Mouse (Mus musculus) forebrain, embryonic 16.5 days (tissue): ENCODE results near the gene Olfr523. TPM values are rescaled to one million over a fixed set of nuclear protein-coding genes. Genes with fewer than 3 reads are reported as not detected.

Experiments used
- ATAC-seq: fragments of 200-750 bp; cut with Nextera tagmentation; 2 replicates; pipeline ENCODE4 v1.8.0; 2017; ENCODE audit warnings: mild to moderate bottlenecking, moderate library complexity
- H3K27ac ChIP-seq: fragments of 300-500 bp; sonication (generic); 2 replicates; pipeline ENCODE4 v1.5.1; 2014; ENCODE audit warnings: low read length, control low read depth
- H3K27me3 ChIP-seq: fragments of 300-500 bp; sonication (generic); replicated peaks from 2 replicates; pipeline ENCODE4 v1.6.1; 2014; ENCODE audit warnings: low read length; ENCODE audit not compliant: control insufficient read depth, insufficient read depth
- H3K36me3 ChIP-seq: fragments of 300-500 bp; sonication (generic); 2 replicates; pipeline ENCODE4 v1.6.1; 2014; ENCODE audit not compliant: control insufficient read depth, insufficient read depth
- H3K4me1 ChIP-seq: fragments of 300-500 bp; sonication (generic); replicated peaks from 2 replicates; pipeline ENCODE4 v1.6.1; 2014; ENCODE audit warnings: low read length; ENCODE audit not compliant: control insufficient read depth, insufficient read depth
- H3K4me2 ChIP-seq: fragments of 300-500 bp; sonication (generic); 2 replicates; pipeline ENCODE4 v1.6.1; 2014; ENCODE audit warnings: mild to moderate bottlenecking, low read length, control low read depth
- H3K4me3 ChIP-seq: fragments of 300-500 bp; sonication (generic); replicated peaks from 2 replicates; pipeline ENCODE4 v1.5.1; 2014; ENCODE audit warnings: mild to moderate bottlenecking, low read length, control low read depth
- H3K9ac ChIP-seq: fragments of 300-500 bp; sonication (generic); replicated peaks from 2 replicates; pipeline ENCODE4 v1.6.1; 2014; ENCODE audit warnings: low read depth, low read length, control low read depth
- H3K9me3 ChIP-seq: fragments of 300-500 bp; sonication (generic); 2 replicates; pipeline ENCODE4 v1.6.1; 2016; ENCODE audit warnings: low read length; ENCODE audit not compliant: control insufficient read depth
- WGBS: fragments of 180-500 bp; shearing (Covaris S2); extraction: QIAGEN DNeasy Blood & Tissue Kit; methylation state at CpG from one replicate; pipeline ENCODE4 v1.1.7; 2014; 5-methylcytosine and 5-hydroxymethylcytosine counted together
- polyA plus RNA-seq: library from polyadenylated mRNA; unstranded; fragments of >200 nt; fragmentation: Nextera tagmentation; extraction: Ambion mirVana; gene quantifications from 2 replicates; pipeline ENCODE4 v1.2.1, GENCODE M21; 2015

Olfr523 gene
- polyA plus RNA-seq, 1 experiment from 2014 or later = not detected

GRCm38 (mm10) chr7:140213841-140214240 lies 40.8 kb downstream of the Olfr523 start:
- H3K4me3 ChIP-seq = no peak overlapping the region
- no peak overlapping the region for H3K27ac ChIP-seq
- no peaks in the 10 kb centered on the region for H3K9me3 ChIP-seq
- no peak overlapping the region for H3K9ac ChIP-seq
- H3K36me3 ChIP-seq = no peaks in the 10 kb centered on the region
- 87% methylated on average over 5 of the region's 5 CpGs for WGBS
- no peak for ATAC-seq
- no peaks in the 10 kb centered on the region for H3K4me1 ChIP-seq
- H3K27me3 ChIP-seq = no peaks in the 10 kb centered on the region
- no peak overlapping the region for H3K4me2 ChIP-seq

- WGBS = 93% methylated on average over 2 of the region's 2 CpGs
- no peak within 1 kb of the TSS for H3K27ac ChIP-seq
- no peak within 1 kb of the TSS for H3K4me2 ChIP-seq
- no peak within 1 kb of the TSS for H3K9ac ChIP-seq
- no peak for ATAC-seq
- H3K36me3 ChIP-seq = no peaks in the 10 kb centered on the region
- no peaks in the 10 kb centered on the region for H3K4me1 ChIP-seq
- no peak within 1 kb of the TSS for H3K4me3 ChIP-seq
- H3K9me3 ChIP-seq = no peaks in the 10 kb centered on the region
- no peaks in the 10 kb centered on the region for H3K27me3 ChIP-seq
These were observed 45.0 kb downstream of the Olfr523 start, which contains the start of gene Cd163l1 for GRCm38 (mm10) chr7:140217967-140218366. Cd163l1 (plus strand) TSS chr7:140218267.

- Histone ChIP-seq H3K9me3 (no peaks in the 10 kb centered on the region), H3K27ac (no peak overlapping the region), H3K27me3 (no peaks in the 10 kb centered on the region), H3K9ac (no peak overlapping the region), H3K4me2 (no peak overlapping the region), H3K4me1 (no peaks in the 10 kb centered on the region), H3K36me3 (no peaks in the 10 kb centered on the region), H3K4me3 (no peak overlapping the region)
- ATAC-seq = no peak
- WGBS = 18% methylated on average over 1 of the region's 1 CpGs
These were observed 46.3 kb downstream of the Olfr523 start for GRCm38 (mm10) chr7:140219268-140219667.

- H3K4me1 ChIP-seq = no peaks in the 10 kb centered on the region
- H3K27me3 ChIP-seq = no peaks in the 10 kb centered on the region
- WGBS = 77% methylated on average over 4 of the region's 4 CpGs
- no peaks in the 10 kb centered on the region for H3K36me3 ChIP-seq
- no peak overlapping the region for H3K4me3 ChIP-seq
- no peak overlapping the region for H3K27ac ChIP-seq
- H3K9me3 ChIP-seq = no peaks in the 10 kb centered on the region
- ATAC-seq = no peak
- no peak overlapping the region for H3K4me2 ChIP-seq
- H3K9ac ChIP-seq = no peak overlapping the region
These were observed 47.4 kb downstream of the Olfr523 start for GRCm38 (mm10) chr7:140220375-140220774.

- H3K27ac ChIP-seq = no peak overlapping the region
- H3K9me3 ChIP-seq = no peaks in the 10 kb centered on the region
- no peaks in the 10 kb centered on the region for H3K4me1 ChIP-seq
- no peak for ATAC-seq
- H3K9ac ChIP-seq = no peak overlapping the region
- H3K36me3 ChIP-seq = no peaks in the 10 kb centered on the region
- no peaks in the 10 kb centered on the region for H3K27me3 ChIP-seq
- no peak overlapping the region for H3K4me2 ChIP-seq
- WGBS = 88% methylated on average over 13 of the region's 13 CpGs
- H3K4me3 ChIP-seq = no peak overlapping the region
These were observed 51.2 kb downstream of the Olfr523 start for GRCm38 (mm10) chr7:140224209-140224608.

Other genes with a start within 250 kb of the Olfr523 start
- gene Utf1, start 229.4 kb upstream of the Olfr523 start, polyA plus RNA-seq = not detected in 2 replicates
- 0.62 and 0.87 TPM in 2 replicates for gene 6430531B16Rik, start 194.5 kb upstream of the Olfr523 start, polyA plus RNA-seq
- gene Adam8, start 180.7 kb upstream of the Olfr523 start, polyA plus RNA-seq = 3.3 and 4.7 TPM in 2 replicates
- 54.5 and 62.0 TPM in 2 replicates for gene Zfp511, start 136.8 kb upstream of the Olfr523 start, polyA plus RNA-seq
- gene Tubgcp2, start 136.5 kb upstream of the Olfr523 start, polyA plus RNA-seq = 72.7 and 76.3 TPM in 2 replicates
- 0.62 and 1.7 TPM in 2 replicates for gene Msx3, start 124.1 kb upstream of the Olfr523 start, polyA plus RNA-seq
- 116 and 179 TPM in 2 replicates for gene Caly, start 90.7 kb upstream of the Olfr523 start, polyA plus RNA-seq
- not detected in 2 replicates for gene Prap1, start 79.8 kb upstream of the Olfr523 start, polyA plus RNA-seq
- gene Fuom, start 70.8 kb upstream of the Olfr523 start, polyA plus RNA-seq = 13.4 and 15.5 TPM in 2 replicates
- gene Paox, start 57.4 kb upstream of the Olfr523 start, polyA plus RNA-seq = 6.6 and 7.8 TPM in 2 replicates
- 107 and 119 TPM in 2 replicates for gene Echs1, start 56.7 kb upstream of the Olfr523 start, polyA plus RNA-seq
- gene Mtg1, start 35.7 kb upstream of the Olfr523 start, polyA plus RNA-seq = 34.6 and 36.5 TPM in 2 replicates
- 15.7 and 19.1 TPM in 2 replicates for gene Sprn, start 18.3 kb upstream of the Olfr523 start, polyA plus RNA-seq
- gene Olfr522, start 8.5 kb upstream of the Olfr523 start, polyA plus RNA-seq = not detected in 2 replicates
- not detected in 2 replicates for gene Olfr524, start 32.7 kb downstream of the Olfr523 start, polyA plus RNA-seq
- not detected in 2 replicates for gene Cd163l1, start 45.0 kb downstream of the Olfr523 start, polyA plus RNA-seq
- gene 5830411N06Rik, start 74.1 kb downstream of the Olfr523 start, polyA plus RNA-seq = not detected in 2 replicates
- gene Olfr525, start 147.6 kb downstream of the Olfr523 start, polyA plus RNA-seq = not detected in 2 replicates
- not detected in 2 replicates for gene Olfr527, start 160.8 kb downstream of the Olfr523 start, polyA plus RNA-seq
- gene Olfr60, start 188.5 kb downstream of the Olfr523 start, polyA plus RNA-seq = not detected in 2 replicates
- not detected in 2 replicates for gene Olfr530, start 203.1 kb downstream of the Olfr523 start, polyA plus RNA-seq
- not detected in 2 replicates for gene Olfr531, start 229.7 kb downstream of the Olfr523 start, polyA plus RNA-seq
- gene Olfr532, start 248.4 kb downstream of the Olfr523 start, polyA plus RNA-seq = not detected in 2 replicates